Mouse (Mus musculus): ENCODE data around the gene Gm13691.
"Not testable (repeated sequence)": the region's sequence is repeated elsewhere in the genome, so short reads cannot be mapped to it uniquely, and the experiment has no call there.

Gene Gm13691

GRCm38 (mm10) chr2:84032505-84032904, 42.2 kb downstream of the Gm13691 start:
- DNase-seq (ENCODE audit: low spot score in 2 of 2): no peak

- DNase-seq (ENCODE audit: low spot score in 2 of 2): no peak
These were observed 45.6 kb downstream of the Gm13691 start for GRCm38 (mm10) chr2:84035997-84036396.

- no peak for DNase-seq (ENCODE audit: low spot score in 2 of 2)
These were observed 47.0 kb downstream of the Gm13691 start for GRCm38 (mm10) chr2:84037304-84037703.

GRCm38 (mm10) chr2:84037943-84038342, 47.6 kb downstream of the Gm13691 start:
- not testable (repeated sequence) for DNase-seq (ENCODE audit: low spot score in 2 of 2)

- no peak for DNase-seq (ENCODE audit: low spot score in 2 of 2)
These were observed 48.9 kb downstream of the Gm13691 start for GRCm38 (mm10) chr2:84039277-84039676.
